Mouse (Mus musculus) erythroblast, embryonic 14.5 days (primary cell): ENCODE data around the gene Pde4d.

Source experiments
- GATA1 ChIP-seq: IDR thresholded peaks from 2 replicates; pipeline ENCODE4 v1.6.1; 2012; ENCODE audit warnings: low read length, inconsistent platforms, mixed read lengths
- TAL1 ChIP-seq: IDR thresholded peaks from 3 replicates; pipeline ENCODE4 v1.6.1; 2012; ENCODE audit warnings: low read length, inconsistent platforms, mixed read lengths

GRCm38 (mm10) chr13:109569491-109569890 lies 1119.7 kb downstream of the Pde4d start:
- TF ChIP-seq TAL1 (no peak), GATA1 (no peak)
